Mouse (Mus musculus) gastrocnemius, adult 2 months (tissue): ENCODE data around the gene Lamb3. TPM values are rescaled to one million over a fixed set of nuclear protein-coding genes. Genes with fewer than 3 reads are reported as not detected.

Experiments used
- DNase-seq: peaks from one replicate; pipeline ENCODE4 v3.0.0; 2022
- H3K27ac ChIP-seq: fragments of 200-600 bp; 2 replicates; pipeline ENCODE4 v1.8.1; 2022; ENCODE audit warnings: mild to moderate bottlenecking
- H3K4me3 ChIP-seq: fragments of 200-600 bp; 2 replicates; pipeline ENCODE4 v1.8.1; 2022; ENCODE audit warnings: mild to moderate bottlenecking, moderate library complexity
- CTCF ChIP-seq: fragments of 200-600 bp; IDR thresholded peaks from 2 replicates; pipeline ENCODE4 v1.8.1; 2022; ENCODE audit warnings: antibody characterized with exemption, mild to moderate bottlenecking, moderate library complexity
- intact Hi-C: fragments of 180-260 bp; cut with DNase I; formaldehyde crosslinking; loops from one replicate; pipeline ENCODE4 v1.15.1; 2025
- total RNA-seq, 2 experiments: library from RNA; stranded (reverse); gene quantifications; 2 replicates each; pipeline ENCODE4 v1.2.3; 2021

The Lamb3 gene
- total RNA-seq, 2 experiments from 2014 or later = 3.7 to 5.4 TPM

DNA sequence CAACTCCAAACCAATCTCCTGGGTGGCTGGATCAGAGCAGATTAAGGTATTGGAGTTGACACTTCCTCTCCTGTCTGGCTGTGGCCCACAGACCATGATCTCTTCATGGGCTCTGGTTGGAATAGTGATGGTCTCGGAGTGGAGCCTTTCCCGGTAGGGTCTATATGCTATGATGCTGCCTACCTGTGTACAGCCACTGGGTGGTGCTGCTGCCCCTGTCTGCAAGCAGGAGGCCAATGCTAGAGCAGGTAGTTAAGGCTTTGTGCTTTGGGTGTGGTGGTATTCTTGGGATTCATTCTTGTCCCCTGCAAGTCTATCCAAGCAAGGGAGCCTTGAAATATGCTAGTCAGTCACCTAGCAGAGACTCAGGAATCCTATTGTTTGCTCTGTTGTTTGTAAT is 679 bp downstream of the Lamb3 start:
- no peak overlapping the region for H3K4me3 ChIP-seq
- intact Hi-C loops = loop anchor here (1.0 to 5.0 kb wide), 3 partner anchors 44 to 169 kb away; no protein-coding TSS in a partner anchor
- TF ChIP-seq CTCF = peak; percentile 82
- no peak overlapping the region for H3K27ac ChIP-seq
- DNase-seq = peak; percentile 57

DNA sequence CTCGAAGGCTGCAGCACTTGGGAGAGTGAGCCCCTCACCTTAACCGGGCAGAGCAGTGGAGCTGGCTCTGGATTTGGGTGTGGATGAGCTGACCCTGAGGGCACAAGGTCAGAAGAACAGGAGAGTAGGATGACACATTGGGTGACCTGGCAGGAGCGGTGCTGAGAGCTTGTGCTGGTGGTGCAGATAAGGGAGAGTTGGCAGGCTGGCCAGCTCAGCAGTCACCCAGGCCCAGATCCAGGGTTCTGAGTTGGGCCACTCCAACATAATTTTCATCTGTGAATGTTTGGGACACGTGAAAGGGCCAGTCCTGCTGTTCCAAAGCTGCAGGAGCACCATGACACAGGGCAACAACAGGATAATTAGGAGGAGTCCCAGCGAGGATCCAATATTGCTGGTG is 3.9 kb downstream of the Lamb3 start:
- no peak overlapping the region for H3K4me3 ChIP-seq
- no peak overlapping the region for H3K27ac ChIP-seq
- intact Hi-C loops = no loop called here
- TF ChIP-seq CTCF = no peak
- no peak for DNase-seq

DNA sequence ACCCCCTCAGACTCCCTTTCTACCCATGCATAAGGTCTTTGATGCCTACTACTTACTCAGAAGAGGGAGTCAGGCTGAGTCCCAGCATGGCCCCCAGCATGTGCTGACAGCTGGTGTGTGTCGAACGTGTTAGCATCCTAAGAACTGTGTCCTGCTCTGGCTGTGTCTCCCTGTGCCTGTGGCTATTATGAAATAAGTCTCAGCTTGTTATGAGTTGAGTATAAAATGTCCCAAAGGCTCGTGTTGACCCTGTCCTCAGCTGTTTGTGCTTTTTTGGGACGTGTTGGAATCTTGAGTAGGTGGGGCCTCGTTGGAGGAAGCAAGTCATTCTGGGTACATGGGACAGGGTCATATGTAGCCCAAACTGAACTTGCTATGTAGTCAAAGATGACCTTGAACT is 6.6 kb downstream of the Lamb3 start:
- no peak for TF ChIP-seq CTCF
- DNase-seq = no peak
- Histone ChIP-seq H3K4me3 (no peak overlapping the region), H3K27ac (no peak overlapping the region)
- intact Hi-C loops = no loop called here

DNA sequence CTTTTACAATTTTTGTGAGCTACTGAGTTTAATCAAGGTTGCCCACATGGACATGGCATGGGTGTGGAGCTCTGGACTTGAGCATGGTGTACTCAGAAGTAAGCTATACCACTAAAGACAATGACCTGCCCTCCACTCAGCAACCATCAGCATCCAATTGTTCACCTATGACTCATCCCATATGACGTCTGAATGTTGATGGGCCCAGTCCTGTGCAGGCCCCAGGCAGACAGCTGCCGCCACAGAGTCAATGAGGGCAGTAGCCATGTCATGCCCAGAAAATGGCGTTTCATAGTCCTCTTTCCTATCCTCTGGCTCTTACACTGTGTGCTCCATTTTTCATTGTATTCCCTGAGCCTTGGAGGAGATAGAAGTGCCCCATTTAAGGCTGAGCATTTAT is 8.5 kb downstream of the Lamb3 start:
- no peak for TF ChIP-seq CTCF
- Histone ChIP-seq H3K4me3 (no peak overlapping the region), H3K27ac (no peak overlapping the region)
- DNase-seq = no peak
- intact Hi-C loops = no loop called here

DNA sequence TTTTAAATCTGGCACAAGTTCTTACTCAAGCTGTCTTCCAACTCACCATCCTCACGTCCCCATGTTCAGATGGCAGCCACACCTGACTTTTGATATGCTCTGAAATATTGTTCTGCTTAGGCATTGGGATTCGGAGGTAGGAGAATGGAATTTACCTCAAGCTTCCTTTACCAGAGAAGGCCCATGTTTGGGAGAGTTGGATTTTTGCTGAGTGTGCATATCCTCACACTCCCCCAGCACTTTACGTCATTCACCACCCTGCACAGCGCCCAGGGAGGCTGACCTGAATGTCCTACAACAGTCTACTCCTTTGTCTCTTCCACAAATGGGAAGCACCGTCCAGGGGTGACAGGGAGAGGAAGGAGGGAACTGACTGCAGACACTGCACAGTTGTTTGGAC is 12.9 kb downstream of the Lamb3 start:
- no peak overlapping the region for H3K27ac ChIP-seq
- intact Hi-C loops = no loop called here
- no peak for DNase-seq
- TF ChIP-seq CTCF = no peak
- H3K4me3 ChIP-seq = no peak overlapping the region

DNA sequence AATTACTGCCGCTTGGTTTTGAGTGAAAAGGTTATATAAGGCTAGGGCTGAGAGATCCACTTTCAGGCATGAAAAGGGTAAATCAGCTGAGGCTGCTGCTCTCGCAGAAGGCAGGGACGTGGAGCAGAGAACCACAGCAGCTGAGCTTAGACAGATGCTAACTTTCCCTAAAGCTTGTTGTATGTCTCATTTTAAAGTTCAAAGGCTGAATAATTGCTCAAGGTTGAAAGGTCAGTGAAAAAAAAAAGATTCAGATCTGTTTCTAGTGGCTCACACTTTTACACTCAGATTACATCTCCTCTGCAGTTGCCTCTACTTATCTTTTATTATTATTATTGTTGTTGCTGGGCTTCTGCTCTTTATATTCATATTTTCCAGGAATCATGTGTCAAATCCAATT is 18.0 kb downstream of the Lamb3 start:
- DNase-seq = no peak
- no peak overlapping the region for H3K4me3 ChIP-seq
- TF ChIP-seq CTCF = no peak
- no peak overlapping the region for H3K27ac ChIP-seq
- intact Hi-C loops = no loop called here

DNA sequence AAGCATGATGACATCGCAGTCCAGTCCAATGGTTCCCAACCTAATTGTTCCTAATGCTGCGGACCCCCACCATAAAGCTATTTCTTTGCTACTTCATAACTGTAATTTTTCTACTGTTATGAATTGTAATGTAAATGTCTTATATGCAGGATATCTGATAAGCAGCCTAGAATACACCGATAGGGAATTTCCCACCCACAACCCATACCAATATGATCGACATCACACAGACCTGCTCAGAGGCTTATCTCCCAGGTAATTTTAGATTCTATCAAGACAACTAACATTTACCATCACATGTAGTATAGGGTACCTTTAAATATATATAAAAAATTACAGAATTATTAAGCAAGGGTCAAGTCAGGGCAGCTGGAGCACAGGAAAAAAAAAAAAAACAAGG is 18.6 kb downstream of the Lamb3 start:
- intact Hi-C loops = no loop called here
- DNase-seq = no peak
- no peak overlapping the region for H3K27ac ChIP-seq
- no peak for TF ChIP-seq CTCF
- no peak overlapping the region for H3K4me3 ChIP-seq

DNA sequence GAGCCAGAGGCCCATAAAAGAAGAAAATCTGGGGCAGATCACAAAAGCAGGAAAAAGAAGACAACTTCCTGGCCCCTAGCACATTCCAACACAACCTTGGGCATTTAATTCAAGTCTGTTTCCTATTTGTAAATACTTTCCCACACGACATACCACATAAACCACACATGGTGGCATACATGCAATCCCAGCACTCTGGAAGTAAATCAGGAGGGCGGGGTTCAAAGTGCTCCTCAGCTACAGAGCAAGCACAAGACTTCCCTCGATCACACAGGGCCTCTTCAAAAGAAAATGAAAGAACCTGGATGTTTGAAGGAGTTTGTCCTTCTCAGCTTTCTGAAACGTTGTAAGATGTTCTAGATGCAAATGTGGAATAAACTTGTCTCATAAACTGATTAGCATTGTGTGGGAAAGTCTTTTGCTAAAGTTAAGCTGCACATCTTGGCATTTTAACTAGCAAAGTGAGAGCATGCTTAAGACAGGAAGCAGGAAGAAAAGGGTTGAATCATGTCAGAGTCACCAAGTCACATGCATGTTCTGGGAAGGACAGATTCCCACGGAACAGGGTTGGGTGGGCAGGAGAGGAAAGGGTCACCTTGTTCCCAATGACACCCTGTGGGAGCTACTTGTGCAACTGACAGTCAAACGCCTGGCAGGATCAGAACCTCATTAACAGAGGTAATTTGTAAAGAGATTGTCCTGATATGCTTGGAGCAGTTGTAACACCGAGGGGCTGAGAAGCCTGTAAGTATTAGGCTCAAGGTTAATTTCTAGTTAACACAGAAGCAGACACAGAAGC is 19.4 kb downstream of the Lamb3 start:
- TF ChIP-seq CTCF = no peak
- intact Hi-C loops = no loop called here
- no peak overlapping the region for H3K27ac ChIP-seq

DNA sequence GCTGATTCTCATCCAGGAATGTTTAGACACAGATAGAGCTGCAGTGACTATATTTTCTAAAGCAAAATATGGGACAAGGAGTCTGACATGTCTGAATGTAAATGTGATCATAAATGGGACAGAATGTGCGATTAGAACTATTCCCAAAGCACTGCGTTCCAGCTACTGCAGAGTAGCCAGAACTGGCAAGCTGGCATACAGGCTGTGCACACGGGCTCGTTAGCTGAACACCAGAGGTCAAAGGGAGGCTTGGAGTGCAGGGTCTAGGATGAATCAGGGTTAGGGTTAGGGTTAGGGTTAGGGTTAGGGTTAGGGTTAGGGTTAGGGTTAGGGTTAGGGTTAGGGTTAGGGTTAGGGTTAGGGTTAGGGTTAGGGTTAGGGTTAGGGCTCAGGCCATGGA is 20.0 kb downstream of the Lamb3 start:
- Histone ChIP-seq H3K27ac (no peak overlapping the region), H3K4me3 (no peak overlapping the region)
- no peak for DNase-seq
- TF ChIP-seq CTCF = no peak
- intact Hi-C loops = no loop called here

More for the DNA sequence above, 19.4 kb downstream of the Lamb3 start:
- no peak overlapping the region for H3K4me3 ChIP-seq
- DNase-seq = no peak

DNA sequence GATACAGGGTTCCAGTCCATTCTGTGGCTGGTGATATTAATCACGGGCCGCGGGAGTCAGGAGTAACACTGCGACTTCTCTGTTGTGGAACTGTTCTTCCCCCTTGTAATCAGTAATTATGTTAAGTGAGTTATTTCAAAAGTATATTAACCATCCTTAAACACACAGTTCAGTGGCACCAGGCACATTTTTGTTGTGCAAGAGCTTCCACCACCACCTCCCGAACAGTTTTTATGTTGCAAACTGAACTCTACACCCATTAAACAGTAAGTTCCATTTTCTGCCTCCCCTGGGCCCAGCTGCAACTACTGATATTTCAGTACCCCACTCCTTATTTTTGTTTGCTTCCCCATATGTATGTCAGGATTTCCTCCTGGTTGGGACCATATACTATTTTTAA is 22.1 kb downstream of the Lamb3 start:
- TF ChIP-seq CTCF = no peak
- no peak overlapping the region for H3K27ac ChIP-seq
- intact Hi-C loops = no loop called here

DNA sequence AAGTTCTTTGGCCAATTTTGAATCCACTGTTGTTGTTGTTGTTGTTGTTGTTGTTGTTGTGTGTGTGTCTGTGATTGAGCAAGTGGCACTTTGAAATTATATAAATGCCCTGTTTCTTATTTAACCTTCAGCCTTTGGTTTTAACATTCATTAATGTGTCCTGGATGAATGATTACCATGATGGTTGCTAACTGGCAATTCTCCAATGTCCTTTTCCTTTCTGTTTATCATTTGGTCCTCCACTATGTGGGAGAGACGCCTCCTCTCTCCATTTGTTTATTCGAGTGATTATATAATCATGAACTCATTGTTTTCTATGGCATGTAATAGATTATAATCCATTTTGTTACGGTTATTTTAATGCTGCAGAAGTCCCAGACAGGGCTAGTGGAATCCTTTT is 23.0 kb downstream of the Lamb3 start:
- intact Hi-C loops = no loop called here
- TF ChIP-seq CTCF = no peak
- no peak for DNase-seq
- no peak overlapping the region for H3K4me3 ChIP-seq
- no peak overlapping the region for H3K27ac ChIP-seq

More for the DNA sequence above, 22.1 kb downstream of the Lamb3 start:
- no peak for DNase-seq
- H3K4me3 ChIP-seq = no peak overlapping the region

DNA sequence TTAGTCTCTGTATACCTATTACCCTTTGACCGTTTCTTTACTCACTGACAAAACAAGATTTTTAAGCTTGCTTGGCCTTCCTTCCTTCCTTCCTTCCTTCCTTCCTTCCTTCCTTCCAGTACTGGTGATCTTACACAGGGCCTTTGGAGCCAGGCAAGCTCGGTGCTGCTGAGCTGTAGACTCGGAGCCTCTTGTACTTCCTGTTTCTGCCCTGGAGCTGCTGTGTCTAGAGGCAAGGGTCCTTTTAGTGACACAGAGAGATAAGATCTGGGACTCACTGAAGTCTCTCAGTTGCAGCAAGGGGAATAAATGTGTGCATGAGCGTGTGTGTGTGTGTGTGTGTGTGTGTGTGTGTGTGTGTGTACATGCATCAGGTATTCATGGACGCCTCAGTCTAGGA is 23.4 kb downstream of the Lamb3 start:
- Histone ChIP-seq H3K4me3 (no peak overlapping the region), H3K27ac (no peak overlapping the region)
- no peak for DNase-seq
- no peak for TF ChIP-seq CTCF
- intact Hi-C loops = no loop called here

DNA sequence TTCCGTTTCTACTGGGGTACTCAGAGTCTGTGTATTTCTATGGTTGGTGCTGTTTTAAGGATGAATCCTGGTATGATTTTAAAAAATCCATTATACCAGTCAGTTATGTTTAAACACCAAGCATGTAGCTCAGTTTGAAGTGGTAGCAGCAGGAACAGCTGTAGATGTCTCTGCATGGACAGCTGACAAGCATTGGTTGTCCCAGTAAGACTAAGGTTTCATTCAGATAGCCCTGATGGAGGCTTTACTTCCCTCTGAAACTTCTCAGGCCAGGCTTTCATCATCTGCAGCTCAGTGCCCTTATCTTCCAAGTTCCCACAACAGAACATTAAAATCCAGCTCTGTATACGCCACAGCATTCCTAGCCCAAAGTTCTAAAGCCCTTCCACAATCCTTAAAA is 25.2 kb downstream of the Lamb3 start:
- no peak for DNase-seq
- TF ChIP-seq CTCF = no peak
- H3K27ac ChIP-seq = no peak overlapping the region
- intact Hi-C loops = no loop called here
- no peak overlapping the region for H3K4me3 ChIP-seq

DNA sequence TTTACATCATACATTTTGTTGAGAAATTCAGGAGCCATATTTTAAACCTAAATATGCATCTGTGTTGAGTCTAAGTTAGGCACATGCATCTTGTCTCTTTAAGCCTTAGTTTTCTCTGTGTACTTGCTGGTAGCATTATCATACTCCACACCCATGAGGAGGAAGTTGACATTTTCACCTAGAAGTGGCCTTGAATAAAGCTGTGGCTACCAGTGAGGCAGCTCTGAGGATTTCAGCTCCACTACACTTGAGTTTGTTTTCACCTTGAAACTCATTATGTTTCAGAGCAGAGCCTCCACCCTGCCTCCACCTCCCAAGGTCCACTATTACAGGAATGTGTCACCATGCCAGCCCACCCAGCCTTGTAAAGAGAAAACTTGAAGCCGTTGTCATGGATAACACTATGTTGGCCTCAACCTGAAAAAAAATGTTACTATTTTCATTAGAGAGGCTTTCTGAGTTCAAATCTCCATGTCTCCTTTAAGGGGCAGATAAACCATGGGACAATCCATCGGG is 26.7 kb downstream of the Lamb3 start:
- Histone ChIP-seq H3K27ac (no peak overlapping the region), H3K4me3 (no peak overlapping the region)
- intact Hi-C loops = no loop called here
- no peak for DNase-seq
- TF ChIP-seq CTCF = no peak
